Mouse (Mus musculus) lung, postnatal 0 days (tissue): ENCODE data around the gene Rnf17.

Experiments
- CTCF ChIP-seq: IDR thresholded peaks from 2 replicates; pipeline ENCODE4 v1.5.1; 2016; ENCODE audit warnings: antibody characterized with exemption, mild to moderate bottlenecking
- EP300 ChIP-seq: IDR thresholded peaks from 2 replicates; pipeline ENCODE4 v1.6.1; 2016; ENCODE audit warnings: antibody characterized with exemption, mild to moderate bottlenecking, control low read depth

GRCm38 (mm10) chr14:56402311-56403071 is at the start of gene Rnf17:
- TF ChIP-seq CTCF (no peak), EP300 (no peak)
